Mouse (Mus musculus): ENCODE measurements around the gene Mdga1. TPM values are rescaled to one million over a fixed set of nuclear protein-coding genes. Genes with fewer than 3 reads are reported as not detected.

Gene Mdga1
- polyA plus RNA-seq, 1 experiment from 2014 or later, result 1.9 TPM

DNA sequence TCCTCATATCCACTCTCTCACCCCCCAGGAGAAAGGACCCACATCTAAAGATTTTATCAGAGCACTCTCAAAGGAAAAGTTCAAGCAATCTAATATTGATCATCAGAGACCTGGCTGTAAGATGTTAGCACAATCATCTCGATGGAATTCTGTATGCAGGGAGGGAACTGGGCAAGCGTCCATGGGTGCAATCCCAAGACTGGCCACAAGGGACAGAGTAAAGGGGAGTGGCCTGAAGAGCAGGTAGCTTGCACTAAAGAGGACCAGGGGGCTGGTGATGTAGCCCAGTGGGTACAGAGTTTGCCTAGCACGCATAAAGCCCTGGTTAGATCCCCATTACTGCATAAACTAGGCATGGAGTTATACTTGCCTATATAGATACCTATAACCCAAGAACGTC, 168.5 kb downstream of the Mdga1 start:
- 20% methylated on average over 4 of the region's 4 CpGs for WGBS (ENCODE audit: insufficient replicate concordance)
- no peak overlapping the region for H3K4me3 ChIP-seq (ENCODE audit: low read depth, low read length)
- H3K4me1 ChIP-seq (ENCODE audit: control insufficient read depth, low read depth, low read length), result no peaks in the 10 kb centered on the region
- H3K9me3 ChIP-seq (replicated peaks; ENCODE audit: control insufficient read depth, low read length), result no peaks in the 10 kb centered on the region
- no peak overlapping the region for H3K27ac ChIP-seq (ENCODE audit: low read length)
- H3K36me3 ChIP-seq (ENCODE audit: control insufficient read depth, insufficient read depth), result no peaks in the 10 kb centered on the region
- ATAC-seq (ENCODE audit: low read depth), result no peak
- no peak overlapping the region for H3K9ac ChIP-seq (ENCODE audit: low read depth, low read length)
- H3K4me2 ChIP-seq (ENCODE audit: low read depth, low read length), result no peak overlapping the region
- H3K27me3 ChIP-seq (ENCODE audit: control insufficient read depth, insufficient read depth, low read depth, low read length), result no peaks in the 10 kb centered on the region

GRCm38 (mm10) chr17:29800096-29800455, 169.8 kb downstream of the Mdga1 start:
- Histone ChIP-seq H3K4me3 (ENCODE audit: low read depth, low read length) (no peak overlapping the region), H3K27ac (ENCODE audit: low read length) (no peak overlapping the region), H3K36me3 (ENCODE audit: control insufficient read depth, insufficient read depth) (no peaks in the 10 kb centered on the region), H3K9me3 (replicated peaks; ENCODE audit: control insufficient read depth, low read length) (no peaks in the 10 kb centered on the region), H3K27me3 (ENCODE audit: control insufficient read depth, insufficient read depth, low read depth, low read length) (no peaks in the 10 kb centered on the region), H3K4me2 (ENCODE audit: low read depth, low read length) (no peak overlapping the region), H3K9ac (ENCODE audit: low read depth, low read length) (no peak overlapping the region), H3K4me1 (ENCODE audit: control insufficient read depth, low read depth, low read length) (no peaks in the 10 kb centered on the region)
- WGBS (ENCODE audit: insufficient replicate concordance), result 37% methylated on average over 6 of the region's 6 CpGs
- ATAC-seq (ENCODE audit: low read depth), result no peak

DNA sequence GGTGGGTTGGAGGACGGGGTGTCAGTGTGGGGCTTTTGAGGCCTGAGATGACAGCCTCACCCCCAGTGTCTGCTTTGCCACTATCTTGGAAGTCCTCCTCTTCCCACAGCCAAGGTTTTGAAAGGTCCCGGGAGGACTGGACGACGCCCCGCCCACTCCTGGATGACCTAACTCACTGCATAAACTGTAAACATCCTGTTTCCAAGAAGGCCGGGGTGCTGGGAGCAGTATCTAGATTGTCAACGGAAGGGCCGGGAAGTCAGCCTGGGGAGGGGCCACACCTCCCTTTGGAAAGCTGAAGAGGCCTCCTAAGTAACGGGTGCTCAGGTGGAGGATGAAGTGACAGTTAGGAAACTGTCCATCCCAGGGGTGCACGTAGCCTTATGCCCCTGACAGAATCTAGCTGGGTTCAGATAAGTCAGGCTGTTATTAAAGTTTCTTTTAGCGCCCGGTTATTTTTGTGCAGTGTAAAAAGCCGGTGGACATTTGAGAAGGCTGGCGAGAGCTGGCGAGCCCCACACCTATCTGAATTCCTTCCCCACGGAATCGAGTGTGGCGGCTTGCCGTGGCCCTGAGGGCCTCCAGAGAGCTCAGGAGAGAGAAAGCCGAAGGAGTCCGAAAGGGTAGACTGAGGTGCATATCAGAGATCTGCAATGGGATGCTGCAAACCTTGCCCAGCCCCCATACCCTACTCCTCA, 170.3 kb downstream of the Mdga1 start:
- ATAC-seq (ENCODE audit: low read depth), result no peak
- Histone ChIP-seq H3K4me2 (ENCODE audit: low read depth, low read length) (no peak overlapping the region), H3K9ac (ENCODE audit: low read depth, low read length) (no peak overlapping the region), H3K36me3 (ENCODE audit: control insufficient read depth, insufficient read depth) (no peaks in the 10 kb centered on the region), H3K4me3 (ENCODE audit: low read depth, low read length) (no peak overlapping the region), H3K27me3 (ENCODE audit: control insufficient read depth, insufficient read depth, low read depth, low read length) (no peaks in the 10 kb centered on the region), H3K27ac (ENCODE audit: low read length) (no peak overlapping the region), H3K9me3 (replicated peaks; ENCODE audit: control insufficient read depth, low read length) (no peaks in the 10 kb centered on the region), H3K4me1 (ENCODE audit: control insufficient read depth, low read depth, low read length) (no peaks in the 10 kb centered on the region)
- WGBS (ENCODE audit: insufficient replicate concordance), result 64% methylated on average over 21 of the region's 21 CpGs

DNA sequence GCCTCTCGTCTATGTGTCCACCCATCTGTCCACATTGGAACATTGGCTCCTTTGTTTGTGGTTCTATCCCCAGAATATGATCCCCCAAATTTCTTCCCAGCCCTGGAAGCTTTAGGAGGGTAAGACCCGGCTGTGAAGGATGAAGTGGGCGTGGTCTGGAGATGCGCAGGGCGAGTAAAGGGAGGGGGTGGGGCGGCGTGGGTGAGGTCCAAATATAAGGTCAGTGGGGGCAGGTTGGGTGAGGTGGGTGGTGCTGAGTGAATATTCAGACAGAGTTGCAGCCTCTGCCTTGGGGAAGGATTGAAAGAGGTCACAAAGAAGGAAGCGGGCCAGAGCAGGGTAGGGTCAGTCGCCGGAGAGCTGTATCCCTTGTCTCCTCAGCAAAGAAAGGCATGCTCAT, 171.7 kb downstream of the Mdga1 start:
- H3K4me3 ChIP-seq (ENCODE audit: low read depth, low read length), result no peak overlapping the region
- WGBS (ENCODE audit: insufficient replicate concordance), result 68% methylated on average over 10 of the region's 10 CpGs
- H3K9me3 ChIP-seq (replicated peaks; ENCODE audit: control insufficient read depth, low read length), result no peaks in the 10 kb centered on the region
- H3K4me2 ChIP-seq (ENCODE audit: low read depth, low read length), result no peak overlapping the region
- H3K36me3 ChIP-seq (ENCODE audit: control insufficient read depth, insufficient read depth), result no peaks in the 10 kb centered on the region
- no peaks in the 10 kb centered on the region for H3K27me3 ChIP-seq (ENCODE audit: control insufficient read depth, insufficient read depth, low read depth, low read length)
- ATAC-seq (ENCODE audit: low read depth), result no peak
- H3K27ac ChIP-seq (ENCODE audit: low read length), result no peak overlapping the region
- H3K9ac ChIP-seq (ENCODE audit: low read depth, low read length), result no peak overlapping the region
- no peaks in the 10 kb centered on the region for H3K4me1 ChIP-seq (ENCODE audit: control insufficient read depth, low read depth, low read length)

DNA sequence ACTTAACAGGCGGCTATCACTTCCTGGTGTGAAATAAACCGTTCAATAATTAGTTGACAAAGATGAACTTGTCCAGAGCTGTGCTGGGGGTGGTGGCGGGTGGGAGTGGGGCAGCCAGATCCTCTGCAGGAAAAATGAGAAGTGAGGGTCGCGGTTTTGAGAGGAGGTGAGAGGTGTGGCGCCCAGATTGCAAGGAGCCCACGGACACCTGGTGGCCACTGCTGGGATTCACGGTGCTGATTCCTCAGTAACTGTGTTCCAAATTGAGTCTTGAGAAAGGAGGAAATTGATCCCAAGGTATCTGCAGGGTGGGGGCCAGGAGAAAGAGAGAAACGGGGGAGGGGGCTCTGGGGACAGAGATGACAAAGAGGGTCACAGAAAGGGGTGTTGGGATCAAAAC, 173.1 kb downstream of the Mdga1 start:
- H3K9me3 ChIP-seq (replicated peaks; ENCODE audit: control insufficient read depth, low read length), result no peaks in the 10 kb centered on the region
- 30% methylated on average over 9 of the region's 9 CpGs for WGBS (ENCODE audit: insufficient replicate concordance)
- no peaks in the 10 kb centered on the region for H3K27me3 ChIP-seq (ENCODE audit: control insufficient read depth, insufficient read depth, low read depth, low read length)
- no peak overlapping the region for H3K4me2 ChIP-seq (ENCODE audit: low read depth, low read length)
- H3K4me3 ChIP-seq (ENCODE audit: low read depth, low read length), result no peak overlapping the region
- H3K36me3 ChIP-seq (ENCODE audit: control insufficient read depth, insufficient read depth), result no peaks in the 10 kb centered on the region
- no peak for ATAC-seq (ENCODE audit: low read depth)
- H3K9ac ChIP-seq (ENCODE audit: low read depth, low read length), result no peak overlapping the region
- no peak overlapping the region for H3K27ac ChIP-seq (ENCODE audit: low read length)
- H3K4me1 ChIP-seq (ENCODE audit: control insufficient read depth, low read depth, low read length), result no peaks in the 10 kb centered on the region

- no peaks in the 10 kb centered on the region for H3K4me1 ChIP-seq (ENCODE audit: control insufficient read depth, low read depth, low read length)
- no peak for ATAC-seq (ENCODE audit: low read depth)
- H3K9ac ChIP-seq (ENCODE audit: low read depth, low read length), result no peak overlapping the region
- no peaks in the 10 kb centered on the region for H3K36me3 ChIP-seq (ENCODE audit: control insufficient read depth, insufficient read depth)
- H3K9me3 ChIP-seq (replicated peaks; ENCODE audit: control insufficient read depth, low read length), result no peaks in the 10 kb centered on the region
- no peak overlapping the region for H3K27ac ChIP-seq (ENCODE audit: low read length)
- H3K4me2 ChIP-seq (ENCODE audit: low read depth, low read length), result no peak overlapping the region
- H3K4me3 ChIP-seq (ENCODE audit: low read depth, low read length), result no peak overlapping the region
- 9% methylated on average over 7 of the region's 7 CpGs for whole genome bisulfite sequencing (ENCODE audit: insufficient replicate concordance)
- H3K27me3 ChIP-seq (ENCODE audit: control insufficient read depth, insufficient read depth, low read depth, low read length), result no peaks in the 10 kb centered on the region
Observed at GRCm38 (mm10) chr17:29796086-29796485, 173.8 kb downstream of the Mdga1 start.

- no peak for ATAC-seq (ENCODE audit: low read depth)
- Histone ChIP-seq H3K4me3 (ENCODE audit: low read depth, low read length) (no peak overlapping the region), H3K9ac (ENCODE audit: low read depth, low read length) (no peak overlapping the region), H3K27ac (ENCODE audit: low read length) (no peak overlapping the region), H3K9me3 (replicated peaks; ENCODE audit: control insufficient read depth, low read length) (no peaks in the 10 kb centered on the region), H3K4me1 (ENCODE audit: control insufficient read depth, low read depth, low read length) (no peaks in the 10 kb centered on the region), H3K4me2 (ENCODE audit: low read depth, low read length) (no peak overlapping the region), H3K36me3 (ENCODE audit: control insufficient read depth, insufficient read depth) (no peaks in the 10 kb centered on the region), H3K27me3 (ENCODE audit: control insufficient read depth, insufficient read depth, low read depth, low read length) (no peaks in the 10 kb centered on the region)
- WGBS (ENCODE audit: insufficient replicate concordance), result 26% methylated on average over 22 of the region's 23 CpGs
Observed at GRCm38 (mm10) chr17:29795050-29795770, 174.7 kb downstream of the Mdga1 start.

GRCm38 (mm10) chr17:29791531-29792050, 178.3 kb downstream of the Mdga1 start:
- no peak overlapping the region for H3K4me3 ChIP-seq (ENCODE audit: low read depth, low read length)
- no peaks in the 10 kb centered on the region for H3K27me3 ChIP-seq (ENCODE audit: control insufficient read depth, insufficient read depth, low read depth, low read length)
- no peak overlapping the region for H3K27ac ChIP-seq (ENCODE audit: low read length)
- H3K36me3 ChIP-seq (ENCODE audit: control insufficient read depth, insufficient read depth), result no peaks in the 10 kb centered on the region
- 68% methylated on average over 9 of the region's 9 CpGs for WGBS (ENCODE audit: insufficient replicate concordance)
- no peak for ATAC-seq (ENCODE audit: low read depth)
- no peak overlapping the region for H3K9ac ChIP-seq (ENCODE audit: low read depth, low read length)
- no peak overlapping the region for H3K4me2 ChIP-seq (ENCODE audit: low read depth, low read length)
- H3K4me1 ChIP-seq (ENCODE audit: control insufficient read depth, low read depth, low read length), result no peaks in the 10 kb centered on the region
- H3K9me3 ChIP-seq (replicated peaks; ENCODE audit: control insufficient read depth, low read length), result no peaks in the 10 kb centered on the region

DNA sequence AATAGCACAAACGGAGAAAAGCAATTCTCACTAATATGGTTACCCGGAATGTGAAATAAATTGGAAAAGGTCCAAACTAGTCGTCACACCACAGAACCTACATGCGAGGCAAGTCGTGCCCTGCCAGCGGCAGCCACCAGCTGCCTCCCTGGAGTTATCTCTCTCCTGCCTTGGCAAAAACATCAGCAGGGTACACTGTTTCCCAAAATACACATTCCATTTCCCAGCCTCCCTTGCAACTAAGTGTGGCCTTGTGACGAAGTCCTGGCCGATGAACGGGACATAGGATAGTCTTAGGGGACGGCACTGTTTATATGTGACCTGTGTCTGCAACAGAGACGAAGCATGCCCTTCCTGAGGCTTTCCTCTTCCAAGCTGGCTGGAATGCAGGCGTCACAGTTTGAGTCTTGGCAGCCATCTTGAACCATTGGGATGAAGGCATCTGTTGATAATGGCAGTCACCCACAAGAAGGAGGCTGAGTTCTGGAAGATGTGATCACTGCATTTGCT, 179.6 kb downstream of the Mdga1 start:
- 78% methylated on average over 12 of the region's 12 CpGs for WGBS (ENCODE audit: insufficient replicate concordance)

More for the DNA sequence above, 179.6 kb downstream of the Mdga1 start:
- no peaks in the 10 kb centered on the region for H3K36me3 ChIP-seq (ENCODE audit: control insufficient read depth, insufficient read depth)
- H3K9me3 ChIP-seq (replicated peaks; ENCODE audit: control insufficient read depth, low read length), result no peaks in the 10 kb centered on the region
- H3K27me3 ChIP-seq (ENCODE audit: control insufficient read depth, insufficient read depth, low read depth, low read length), result no peaks in the 10 kb centered on the region
- ATAC-seq (ENCODE audit: low read depth), result no peak
- no peak overlapping the region for H3K27ac ChIP-seq (ENCODE audit: low read length)
- no peak overlapping the region for H3K4me2 ChIP-seq (ENCODE audit: low read depth, low read length)
- no peak overlapping the region for H3K9ac ChIP-seq (ENCODE audit: low read depth, low read length)
- H3K4me3 ChIP-seq (ENCODE audit: low read depth, low read length), result no peak overlapping the region
- no peaks in the 10 kb centered on the region for H3K4me1 ChIP-seq (ENCODE audit: control insufficient read depth, low read depth, low read length)
